Mouse (Mus musculus): ENCODE measurements at regions not wholly inside any gene's neighbourhood (a gene's known extent, or its start where the extent isn't known, plus 50 kb on each side); places are given as distances from the start of the nearest gene placed in this dataset.

GRCm38 (mm10) chr11:114579986-114580385 is 88.3 kb upstream of the Rpl38 start:
- H3K4me3 ChIP-seq (replicated peaks in 1 of 3; ENCODE audit: low read depth in 2 of 3, low read length in 2 of 3, poor library complexity in 1 of 3), result no peak overlapping the region
- H3K4me2 ChIP-seq (ENCODE audit: insufficient read depth, low read depth, poor library complexity, severe bottlenecking), result no peak overlapping the region
- TF ChIP-seq USF2 (conservative IDR thresholded peaks at IDR 0.05; ENCODE audit: low read depth, low read length), result no peak
- no peak for TF ChIP-seq BHLHE40 (IDR thresholded peaks at IDR 0.05; ENCODE audit: low read depth, low read length)
- no peak for TF ChIP-seq EP300 (IDR thresholded peaks at IDR 0.05; ENCODE audit: low read length)
- TF ChIP-seq CTCF (conservative IDR thresholded peaks at IDR 0.05 in 1 of 2, IDR thresholded peaks at IDR 0.05 in 1 of 2; ENCODE audit: low read depth in 2 of 2, low read length in 2 of 2), result no peak
- TF ChIP-seq MAFK (IDR thresholded peaks at IDR 0.05; ENCODE audit: insufficient replicate concordance, low read length), result no peak
- TF ChIP-seq RAD21 (IDR thresholded peaks at IDR 0.05; ENCODE audit: low read depth, low read length), result no peak
- TF ChIP-seq KAT2A (IDR thresholded peaks at IDR 0.05; ENCODE audit: insufficient replicate concordance, low read length), result no peak
- TF ChIP-seq MYC (IDR thresholded peaks at IDR 0.05; ENCODE audit: low read depth, low read length), result no peak
- TF ChIP-seq JUN (IDR thresholded peaks at IDR 0.05; ENCODE audit: insufficient read depth, low read depth, low read length), result no peak
- TF ChIP-seq ZNF384 (IDR thresholded peaks at IDR 0.05; ENCODE audit: low read depth, low read length), result no peak
- no peak for TF ChIP-seq USF1 (IDR thresholded peaks at IDR 0.05; ENCODE audit: low read depth, low read length)
- no peak for TF ChIP-seq HCFC1 (IDR thresholded peaks at IDR 0.05; ENCODE audit: low read depth, low read length)
- no peak for TF ChIP-seq ELF1 (IDR thresholded peaks at IDR 0.05; ENCODE audit: low read depth, low read length)
- no peak for TF ChIP-seq MEF2A (IDR thresholded peaks at IDR 0.05; ENCODE audit: borderline replicate concordance, low read depth, low read length)
- no peaks in the 10 kb centered on the region for H3K36me3 ChIP-seq (replicated peaks in 1 of 2; ENCODE audit: control insufficient read depth in 1 of 2, insufficient read depth in 1 of 2, low read length in 1 of 2)
- no peak overlapping the region for H3K27ac ChIP-seq (ENCODE audit: insufficient read depth, low read depth)
- no peak for DNase-seq (ENCODE audit: extremely low read depth)
- dilution Hi-C loops (cut with MboI; ENCODE audit: extremely low pct_ligation_motif_present, extremely low pct_unique_long_range_greater_than_20kb, low sequenced_read_pairs), result no loop called here
- H3K27me3 ChIP-seq (replicated peaks), result peaks cover 51% of the 10 kb centered on the region
- no peak overlapping the region for H3K9ac ChIP-seq (ENCODE audit: insufficient read depth, low read depth)
- in situ Hi-C loops (cut with MboI; ENCODE audit: low pct_ligation_motif_present, low pct_unique_long_range_greater_than_20kb, low sequenced_read_pairs), result no loop called here
- H3K4me1 ChIP-seq (ENCODE audit: control insufficient read depth in 1 of 2, insufficient read depth in 2 of 2), result no peaks in the 10 kb centered on the region
- H3K79me2 ChIP-seq (replicated peaks; ENCODE audit: control insufficient read depth, extremely low read depth, insufficient read depth, poor library complexity, severe bottlenecking), result no peaks in the 10 kb centered on the region
- H3K9me3 ChIP-seq (replicated peaks; ENCODE audit: low read length), result peaks cover 14% of the 10 kb centered on the region

GRCm38 (mm10) chr11:114578551-114578950 is 89.8 kb upstream of the Rpl38 start:
- DNase-seq (ENCODE audit: extremely low read depth), result no peak
- H3K27ac ChIP-seq (ENCODE audit: insufficient read depth, low read depth), result no peak overlapping the region
- H3K9ac ChIP-seq (ENCODE audit: insufficient read depth, low read depth), result no peak overlapping the region
- dilution Hi-C loops (cut with MboI; ENCODE audit: extremely low pct_ligation_motif_present, extremely low pct_unique_long_range_greater_than_20kb, low sequenced_read_pairs) (no loop called here), in situ Hi-C loops (cut with MboI; ENCODE audit: low pct_ligation_motif_present, low pct_unique_long_range_greater_than_20kb, low sequenced_read_pairs) (no loop called here)
- H3K4me2 ChIP-seq (ENCODE audit: insufficient read depth, low read depth, poor library complexity, severe bottlenecking), result no peak overlapping the region
- H3K4me1 ChIP-seq (ENCODE audit: control insufficient read depth in 1 of 2, insufficient read depth in 2 of 2), result no peaks in the 10 kb centered on the region
- no peaks in the 10 kb centered on the region for H3K36me3 ChIP-seq (replicated peaks in 1 of 2; ENCODE audit: control insufficient read depth in 1 of 2, insufficient read depth in 1 of 2, low read length in 1 of 2)
- no peaks in the 10 kb centered on the region for H3K79me2 ChIP-seq (replicated peaks; ENCODE audit: control insufficient read depth, extremely low read depth, insufficient read depth, poor library complexity, severe bottlenecking)
- no peak overlapping the region for H3K4me3 ChIP-seq (replicated peaks in 1 of 3; ENCODE audit: low read depth in 2 of 3, low read length in 2 of 3, poor library complexity in 1 of 3)
- H3K27me3 ChIP-seq (replicated peaks), result peaks cover 53% of the 10 kb centered on the region
- peaks cover 15% of the 10 kb centered on the region for H3K9me3 ChIP-seq (replicated peaks; ENCODE audit: low read length)
- no peak for TF ChIP-seq RCOR1 (conservative IDR thresholded peaks at IDR 0.05; ENCODE audit: low read depth, low read length)
- TF ChIP-seq MXI1 (IDR thresholded peaks at IDR 0.05; ENCODE audit: low read depth, low read length), result no peak
- TF ChIP-seq BHLHE40 (IDR thresholded peaks at IDR 0.05; ENCODE audit: low read depth, low read length), result no peak
- no peak for TF ChIP-seq RAD21 (IDR thresholded peaks at IDR 0.05; ENCODE audit: low read depth, low read length)

Data from CH12.LX (cell line).